Mouse (Mus musculus): ENCODE measurements around the gene Akap17b.

DNA sequence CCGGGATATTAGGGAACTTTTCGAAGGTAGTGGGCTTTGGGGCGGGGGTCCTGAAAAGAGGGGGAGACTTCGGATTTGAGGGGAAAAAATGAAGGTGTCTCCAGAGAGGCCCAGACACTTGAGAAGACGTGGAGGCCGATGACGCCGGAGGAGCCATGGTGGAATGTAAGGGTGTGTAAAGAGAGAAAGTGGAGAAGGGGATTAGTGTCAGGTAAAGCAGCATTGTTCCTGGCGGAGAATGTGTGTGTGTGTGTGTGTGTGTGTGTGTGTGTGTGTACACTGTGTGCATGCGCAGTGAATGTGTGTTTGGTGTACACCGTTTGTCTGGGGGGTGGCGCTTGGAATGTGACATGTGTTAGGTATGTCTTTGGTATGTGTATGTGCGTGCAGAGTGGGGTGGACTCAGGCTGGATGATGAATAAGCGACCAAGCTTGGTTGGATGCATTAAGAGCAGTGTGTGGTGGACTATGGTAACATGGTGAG lies 46.3 kb downstream of the Akap17b start:
- TF ChIP-seq CTCF (IDR thresholded peaks at IDR 0.05; ENCODE audit: low read depth) (no peak), EP300 (IDR thresholded peaks at IDR 0.05; ENCODE audit: low read depth) (no peak)
